Mouse (Mus musculus): ENCODE data around the gene Crtc1. TPM values are rescaled to one million over a fixed set of nuclear protein-coding genes. Genes with fewer than 3 reads are reported as not detected.

The Crtc1 gene
- polyA plus RNA-seq, 1 experiment from 2014 or later = 3.9 TPM

DNA sequence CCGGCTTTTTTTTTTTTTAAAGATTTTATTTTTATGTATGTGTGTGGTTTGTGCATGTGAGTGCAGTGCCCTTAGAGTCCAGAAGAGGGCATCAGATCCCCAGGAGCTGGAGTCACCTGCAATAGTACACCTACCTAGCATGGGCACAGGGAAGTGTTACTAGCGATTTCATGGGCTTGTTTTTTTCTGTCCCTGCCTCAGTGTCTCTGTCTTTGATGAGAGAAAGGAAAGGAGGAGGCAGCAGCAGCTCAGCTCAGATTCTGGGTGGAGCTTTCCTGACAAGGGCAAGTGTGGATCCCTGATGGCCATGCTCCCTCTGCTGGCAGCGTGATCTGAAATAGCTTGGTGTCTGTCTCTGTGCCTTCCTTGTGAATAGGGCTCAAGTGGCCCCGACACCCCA lies 78.6 kb downstream of the Crtc1 start:
- Histone ChIP-seq H3K36me3 (no peaks in the 10 kb centered on the region), H3K4me2 (no peak overlapping the region), H3K9me3 (replicated peaks) (no peaks in the 10 kb centered on the region), H3K27me3 (no peaks in the 10 kb centered on the region), H3K27ac (no peak overlapping the region), H3K4me3 (replicated peaks) (no peak overlapping the region), H3K9ac (no peak overlapping the region), H3K4me1 (replicated peaks) (peaks cover 45% of the 10 kb centered on the region)
- DNase-seq (no peak), ATAC-seq (ENCODE audit: low read depth) (no peak)
- WGBS (ENCODE audit: insufficient replicate concordance) = 44% methylated on average over 4 of the region's 4 CpGs

- Histone ChIP-seq H3K4me2 (no peak overlapping the region), H3K4me1 (replicated peaks) (peaks cover 55% of the 10 kb centered on the region), H3K27ac (no peak overlapping the region), H3K36me3 (no peaks in the 10 kb centered on the region), H3K4me3 (replicated peaks) (no peak overlapping the region), H3K27me3 (no peaks in the 10 kb centered on the region), H3K9me3 (replicated peaks) (no peaks in the 10 kb centered on the region), H3K9ac (no peak overlapping the region)
- DNase-seq (no peak), ATAC-seq (ENCODE audit: low read depth) (no peak)
- 72% methylated on average over 3 of the region's 3 CpGs for WGBS (ENCODE audit: insufficient replicate concordance)
Observed at GRCm38 (mm10) chr8:70359411-70359810, 80.0 kb downstream of the Crtc1 start.

- Histone ChIP-seq H3K4me3 (replicated peaks) (peak overlapping the region; percentile 28), H3K27ac (peak overlapping the region; percentile 97), H3K4me2 (peak overlapping the region; percentile 64), H3K36me3 (peaks cover 2% of the 10 kb centered on the region), H3K9ac (peak overlapping the region; percentile 62), H3K27me3 (no peaks in the 10 kb centered on the region), H3K4me1 (replicated peaks) (peaks cover 62% of the 10 kb centered on the region), H3K9me3 (replicated peaks) (no peaks in the 10 kb centered on the region)
- peak; percentile 84 for ATAC-seq (ENCODE audit: low read depth)
- 22% methylated on average over 1 of the region's 1 CpGs for WGBS (ENCODE audit: insufficient replicate concordance)
- peak; percentile 61 for DNase-seq
Observed at GRCm38 (mm10) chr8:70356111-70356510, 83.3 kb downstream of the Crtc1 start.

DNA sequence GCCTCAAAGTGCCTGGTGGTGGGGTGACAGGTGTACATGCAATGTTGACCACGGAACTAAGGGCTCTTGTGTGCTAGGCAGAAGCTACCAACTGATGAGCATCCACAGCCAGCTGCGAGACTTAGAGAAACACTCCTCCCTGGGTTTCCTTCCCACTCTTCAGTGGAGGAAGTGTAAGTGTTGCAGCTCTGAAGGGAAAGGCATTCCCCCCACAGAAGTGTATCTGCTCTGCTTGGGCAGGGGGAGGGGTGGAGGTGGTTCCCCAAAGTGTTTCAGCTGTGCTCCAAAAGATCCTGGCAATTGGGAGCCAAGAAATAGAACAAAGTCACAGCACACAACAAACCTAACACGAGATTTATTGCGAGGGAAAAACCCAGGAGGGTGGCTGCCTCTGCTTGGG lies 85.4 kb downstream of the Crtc1 start:
- peaks cover 83% of the 10 kb centered on the region for H3K4me1 ChIP-seq (replicated peaks)
- no peak for DNase-seq
- H3K9ac ChIP-seq = peak overlapping the region; percentile 76
- peaks cover 23% of the 10 kb centered on the region for H3K36me3 ChIP-seq
- H3K4me2 ChIP-seq = peak overlapping the region; percentile 81
- 49% methylated on average over 4 of the region's 4 CpGs for WGBS (ENCODE audit: insufficient replicate concordance)
- no peaks in the 10 kb centered on the region for H3K27me3 ChIP-seq
- ATAC-seq (ENCODE audit: low read depth) = no peak
- peak overlapping the region; percentile 55 for H3K4me3 ChIP-seq (replicated peaks)
- H3K9me3 ChIP-seq (replicated peaks) = no peaks in the 10 kb centered on the region
- peak overlapping the region; percentile 97 for H3K27ac ChIP-seq

GRCm38 (mm10) chr8:70353194-70353817 lies 86.1 kb downstream of the Crtc1 start, which contains the start of gene Upf1:
Gene Upf1 (minus strand): TSS chr8:70353278.
- H3K4me2 ChIP-seq = peak within 1 kb of the TSS; percentile 89
- peak within 1 kb of the TSS; percentile 90 for H3K4me3 ChIP-seq (replicated peaks)
- ATAC-seq (ENCODE audit: low read depth) = peak; percentile 82
- DNase-seq = peak; percentile 99
- H3K27me3 ChIP-seq = no peaks in the 10 kb centered on the region
- H3K9me3 ChIP-seq (replicated peaks) = no peaks in the 10 kb centered on the region
- H3K9ac ChIP-seq = peak within 1 kb of the TSS; percentile 99
- H3K4me1 ChIP-seq (replicated peaks) = peaks cover 88% of the 10 kb centered on the region
- peaks cover 30% of the 10 kb centered on the region for H3K36me3 ChIP-seq
- WGBS (ENCODE audit: insufficient replicate concordance) = 1% methylated on average over 69 of the region's 69 CpGs
- H3K27ac ChIP-seq = peak within 1 kb of the TSS; percentile 97

GRCm38 (mm10) chr8:70352657-70353151 lies 86.7 kb downstream of the Crtc1 start:
- Histone ChIP-seq H3K4me3 (replicated peaks) (peak overlapping the region; percentile 90), H3K27ac (peak overlapping the region; percentile 97), H3K36me3 (peaks cover 36% of the 10 kb centered on the region), H3K27me3 (no peaks in the 10 kb centered on the region), H3K4me2 (peak overlapping the region; percentile 89), H3K4me1 (replicated peaks) (peaks cover 88% of the 10 kb centered on the region), H3K9ac (peak overlapping the region; percentile 99), H3K9me3 (replicated peaks) (no peaks in the 10 kb centered on the region)
- ATAC-seq (ENCODE audit: low read depth) (peak; percentile 27), DNase-seq (no peak)
- WGBS (ENCODE audit: insufficient replicate concordance) = under 1% methylated on average over 64 of the region's 64 CpGs

GRCm38 (mm10) chr8:70352000-70352384 lies 87.4 kb downstream of the Crtc1 start:
- no peaks in the 10 kb centered on the region for H3K9me3 ChIP-seq (replicated peaks)
- peaks cover 88% of the 10 kb centered on the region for H3K4me1 ChIP-seq (replicated peaks)
- ATAC-seq (ENCODE audit: low read depth) (no peak), DNase-seq (no peak)
- peak overlapping the region; percentile 89 for H3K4me2 ChIP-seq
- peaks cover 43% of the 10 kb centered on the region for H3K36me3 ChIP-seq
- peak overlapping the region; percentile 90 for H3K4me3 ChIP-seq (replicated peaks)
- H3K9ac ChIP-seq = peak overlapping the region; percentile 99
- 16% methylated on average over 3 of the region's 3 CpGs for WGBS (ENCODE audit: insufficient replicate concordance)
- H3K27ac ChIP-seq = peak overlapping the region; percentile 97
- H3K27me3 ChIP-seq = no peaks in the 10 kb centered on the region

DNA sequence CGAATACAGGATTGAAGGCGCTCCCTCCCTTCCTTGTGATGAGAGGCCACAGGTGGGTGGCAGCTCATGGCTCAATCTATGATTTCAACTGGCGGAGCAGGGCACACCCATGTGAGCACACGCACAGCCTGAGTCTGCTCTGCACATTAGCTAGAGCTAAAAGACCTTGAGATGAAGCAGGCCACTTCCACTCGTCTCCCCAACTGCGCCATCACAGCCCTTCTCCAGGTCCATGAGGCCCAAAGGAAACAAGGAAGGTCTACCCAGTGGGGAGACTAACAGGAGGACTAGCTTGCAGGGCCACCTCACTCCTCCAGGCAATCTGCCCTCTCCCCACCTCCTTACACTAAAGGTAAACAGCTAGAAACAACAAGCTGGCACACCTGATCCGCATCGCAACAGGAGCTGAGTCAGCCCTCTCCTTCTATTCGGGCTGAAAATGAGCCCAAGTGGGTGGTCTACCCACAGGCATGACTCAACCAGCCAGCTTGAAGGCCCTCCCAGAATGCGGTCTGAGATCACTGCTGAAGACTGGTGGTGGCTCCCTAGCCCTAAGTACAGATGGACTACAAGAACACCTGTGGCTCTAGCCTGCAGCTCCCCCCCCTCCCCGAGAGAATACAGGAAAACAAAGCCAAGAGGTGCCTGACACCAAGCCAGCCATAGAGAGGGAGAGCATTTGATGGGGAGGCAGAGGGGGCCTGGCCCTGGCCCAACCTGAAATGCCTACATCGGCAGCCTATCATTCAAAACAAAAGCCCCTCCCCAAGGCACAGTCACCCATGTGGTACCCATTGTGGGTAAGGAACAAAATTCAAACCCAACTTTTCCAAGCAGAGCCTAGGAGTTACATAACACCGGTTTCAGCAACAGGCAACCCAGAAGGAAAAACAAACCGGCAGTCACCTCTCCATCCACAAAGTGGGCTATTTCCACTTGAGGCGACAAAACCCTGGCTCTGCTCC lies 88.1 kb downstream of the Crtc1 start:
- ATAC-seq (ENCODE audit: low read depth) = no peak
- Histone ChIP-seq H3K27me3 (no peaks in the 10 kb centered on the region), H3K4me2 (peak overlapping the region; percentile 89), H3K36me3 (peaks cover 50% of the 10 kb centered on the region), H3K9ac (peak overlapping the region; percentile 99), H3K4me1 (replicated peaks) (peaks cover 88% of the 10 kb centered on the region), H3K4me3 (replicated peaks) (peak overlapping the region; percentile 90), H3K9me3 (replicated peaks) (no peaks in the 10 kb centered on the region), H3K27ac (peak overlapping the region; percentile 97)
- 32% methylated on average over 15 of the region's 15 CpGs for WGBS (ENCODE audit: insufficient replicate concordance)
- DNase-seq = no peak

DNA sequence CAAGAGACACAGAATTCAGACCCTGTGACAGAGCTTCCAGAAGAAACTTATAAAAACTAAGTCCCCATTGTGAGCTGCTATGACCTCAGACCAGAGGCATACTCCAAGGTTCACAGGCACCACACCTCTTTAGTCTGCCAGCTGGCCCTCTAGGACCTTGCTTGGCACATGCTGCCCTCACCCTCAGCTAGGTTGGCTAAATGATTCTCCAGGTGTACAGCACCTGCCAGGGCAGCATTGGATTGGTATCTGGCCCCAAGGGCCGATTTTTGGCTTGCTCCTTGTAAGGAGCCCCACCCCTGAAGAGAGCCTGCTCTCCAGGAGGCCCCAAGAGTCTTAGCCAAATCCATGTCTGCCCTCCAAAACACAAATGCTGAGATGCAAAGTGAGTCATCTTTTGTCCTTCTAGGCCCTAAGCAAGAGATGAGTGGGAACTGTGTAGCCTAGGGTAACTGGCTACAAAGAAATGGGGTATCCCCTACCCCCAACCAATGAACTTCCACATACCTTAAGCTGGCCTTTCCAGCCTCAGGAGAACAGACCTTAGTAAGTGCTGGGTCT lies 91.4 kb downstream of the Crtc1 start:
- Histone ChIP-seq H3K4me1 (replicated peaks) (peaks cover 90% of the 10 kb centered on the region), H3K27ac (peak overlapping the region; percentile 26), H3K4me3 (replicated peaks) (no peak overlapping the region), H3K4me2 (peak overlapping the region; percentile 32; the same call in 1 of the 2 replicates), H3K27me3 (no peaks in the 10 kb centered on the region), H3K36me3 (peaks cover 76% of the 10 kb centered on the region), H3K9ac (peak overlapping the region; percentile 36; the same call in 1 of the 2 replicates), H3K9me3 (replicated peaks) (no peaks in the 10 kb centered on the region)
- ATAC-seq (ENCODE audit: low read depth) (no peak), DNase-seq (no peak)
- WGBS (ENCODE audit: insufficient replicate concordance) = 57% methylated on average over 1 of the region's 1 CpGs

GRCm38 (mm10) chr8:70347443-70347842 lies 91.9 kb downstream of the Crtc1 start:
- peaks cover 90% of the 10 kb centered on the region for H3K4me1 ChIP-seq (replicated peaks)
- H3K27ac ChIP-seq = no peak overlapping the region; the same call in 1 of the 2 replicates
- no peak overlapping the region for H3K4me3 ChIP-seq (replicated peaks)
- no peak overlapping the region for H3K4me2 ChIP-seq
- no peak for DNase-seq
- no peaks in the 10 kb centered on the region for H3K27me3 ChIP-seq
- no peak for ATAC-seq (ENCODE audit: low read depth)
- peak overlapping the region; percentile 36; the same call in 1 of the 2 replicates for H3K9ac ChIP-seq
- 76% methylated on average over 4 of the region's 4 CpGs for WGBS (ENCODE audit: insufficient replicate concordance)
- H3K9me3 ChIP-seq (replicated peaks) = no peaks in the 10 kb centered on the region
- peaks cover 81% of the 10 kb centered on the region for H3K36me3 ChIP-seq

DNA sequence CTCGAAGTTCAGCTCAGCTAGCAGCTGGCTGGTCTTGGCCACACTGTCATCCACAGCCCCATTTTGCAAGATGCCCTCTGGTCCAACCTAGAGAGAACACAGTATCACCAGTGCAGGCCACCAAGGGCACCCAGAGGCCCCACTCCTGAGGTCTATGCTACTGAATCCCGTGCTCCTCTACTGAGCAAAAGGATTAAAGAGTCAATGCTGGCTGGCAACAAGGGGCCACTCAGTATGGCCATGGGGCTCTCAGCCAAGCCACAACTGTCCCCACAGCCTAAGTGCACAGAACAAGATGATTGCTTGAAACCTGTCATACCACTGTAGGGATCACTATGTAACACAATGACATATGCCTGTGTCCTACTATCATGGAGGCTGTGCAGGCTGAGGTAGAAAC lies 95.1 kb downstream of the Crtc1 start:
- Histone ChIP-seq H3K4me2 (no peak overlapping the region), H3K27me3 (no peaks in the 10 kb centered on the region), H3K9me3 (replicated peaks) (no peaks in the 10 kb centered on the region), H3K4me1 (replicated peaks) (peaks cover 66% of the 10 kb centered on the region), H3K4me3 (replicated peaks) (no peak overlapping the region), H3K9ac (no peak overlapping the region), H3K36me3 (peaks cover 93% of the 10 kb centered on the region), H3K27ac (peak overlapping the region; percentile 40)
- DNase-seq (no peak), ATAC-seq (ENCODE audit: low read depth) (no peak; the same call in 1 of the 2 replicates)
- 73% methylated on average over 2 of the region's 2 CpGs for WGBS (ENCODE audit: insufficient replicate concordance)

Measured in liver, embryonic 13.5 days (tissue).